Mouse (Mus musculus) thymus, postnatal 10 days (tissue): ENCODE measurements around the gene Gria1.

Experiments
- DNase-seq, 2 experiments: peaks; one replicate each; pipeline ENCODE4 v3.0.0; 2021; ENCODE audit warnings: low spot score in 2 of 2

Gria1 gene

DNA sequence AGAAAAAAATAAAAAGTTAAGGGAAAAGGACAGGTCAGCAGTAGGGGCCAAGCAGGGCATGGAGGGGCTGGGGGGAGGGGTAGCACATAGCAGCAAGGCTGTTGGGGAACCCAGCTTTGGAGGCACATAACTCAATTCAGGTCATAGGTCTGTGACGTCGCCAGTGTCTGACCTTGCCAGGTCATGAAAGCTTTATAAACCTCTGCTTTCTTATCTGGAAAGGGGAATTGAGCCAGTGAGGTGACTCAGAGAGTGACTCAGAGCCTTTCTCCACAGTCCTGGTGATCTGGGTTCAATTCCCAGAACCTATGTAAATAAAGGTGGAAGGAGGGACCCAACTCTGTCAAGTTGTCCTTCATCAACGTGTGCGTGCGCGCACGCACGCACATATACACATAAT, 286.2 kb downstream of the Gria1 start:
- DNase-seq: no peak

DNA sequence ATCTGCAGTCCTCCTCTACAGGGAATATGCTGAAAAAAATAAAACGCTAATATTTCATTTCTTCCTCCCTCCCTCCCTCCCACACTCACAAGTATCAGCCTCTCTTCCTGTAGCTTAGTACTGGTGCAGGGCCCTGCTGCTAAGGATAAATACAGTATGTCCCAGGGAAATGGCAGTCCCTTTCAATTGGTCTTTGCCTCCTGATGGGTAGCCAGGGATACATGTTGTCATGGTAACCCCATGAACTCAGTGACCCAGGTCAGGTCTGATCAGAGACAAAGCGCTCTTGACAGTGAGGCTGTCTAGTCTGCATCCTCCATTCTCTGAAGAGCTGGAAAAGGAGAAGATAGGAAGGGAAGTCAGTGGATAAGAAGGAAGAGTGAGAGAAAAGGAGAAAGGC, 287.1 kb downstream of the Gria1 start:
- no peak for DNase-seq

DNA sequence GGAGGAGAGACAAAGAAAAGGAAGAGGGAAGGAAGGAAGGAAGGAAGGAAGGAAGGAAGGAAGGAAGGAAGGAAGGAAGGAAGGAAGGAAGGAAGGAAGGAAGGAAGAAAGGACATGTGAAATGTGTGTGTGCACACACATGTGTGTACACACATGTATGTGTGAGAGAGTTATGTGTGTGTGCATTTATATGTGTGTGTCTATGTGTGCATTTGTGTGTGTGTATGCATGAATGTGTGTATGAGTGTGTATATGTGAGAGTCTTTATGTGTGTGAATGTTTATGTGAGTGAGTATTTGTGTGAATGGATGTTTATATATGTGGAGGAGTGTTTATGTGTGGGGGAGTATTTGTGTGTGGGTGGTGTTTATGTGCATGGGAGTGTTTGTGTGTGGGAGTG, 287.5 kb downstream of the Gria1 start:
- DNase-seq: no peak

DNA sequence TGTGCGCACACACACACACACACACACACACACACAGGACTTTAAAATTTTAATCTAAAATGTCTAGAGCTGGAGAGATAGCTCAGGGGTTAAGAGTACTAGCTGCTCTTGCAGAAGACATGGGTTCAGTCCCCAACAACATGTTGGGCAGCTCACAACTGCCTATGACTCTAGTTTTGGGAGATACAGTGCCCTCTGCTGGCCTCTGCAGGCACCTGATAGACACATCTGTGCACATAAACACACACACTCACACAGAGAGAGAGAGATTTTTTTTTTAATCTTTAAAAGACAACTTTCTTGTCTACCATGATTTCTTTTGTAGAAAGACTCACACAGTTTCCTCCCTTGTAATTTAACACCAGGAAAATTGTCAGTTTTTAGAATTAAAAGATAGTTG, 292.4 kb downstream of the Gria1 start:
- DNase-seq: no peak

DNA sequence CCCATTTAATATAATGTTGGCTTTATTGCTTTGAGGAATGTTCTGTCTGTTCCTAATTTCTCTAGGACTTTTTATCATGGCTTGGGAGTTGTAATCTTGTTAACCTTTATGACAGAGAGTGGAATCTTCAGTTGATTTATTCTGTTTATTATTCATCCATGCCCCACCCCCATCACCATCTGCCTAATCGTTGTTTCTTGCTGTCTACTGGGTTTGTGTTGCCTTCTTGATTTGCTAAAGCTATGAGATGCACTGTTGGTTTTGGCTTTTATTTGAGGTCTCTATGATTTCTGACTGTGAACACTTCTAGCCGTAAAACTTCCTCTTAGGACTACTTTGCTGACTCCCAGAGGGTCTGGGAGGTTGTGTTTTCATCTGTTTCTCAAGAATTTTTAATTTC, 294.9 kb downstream of the Gria1 start:
- DNase-seq: no peak

DNA sequence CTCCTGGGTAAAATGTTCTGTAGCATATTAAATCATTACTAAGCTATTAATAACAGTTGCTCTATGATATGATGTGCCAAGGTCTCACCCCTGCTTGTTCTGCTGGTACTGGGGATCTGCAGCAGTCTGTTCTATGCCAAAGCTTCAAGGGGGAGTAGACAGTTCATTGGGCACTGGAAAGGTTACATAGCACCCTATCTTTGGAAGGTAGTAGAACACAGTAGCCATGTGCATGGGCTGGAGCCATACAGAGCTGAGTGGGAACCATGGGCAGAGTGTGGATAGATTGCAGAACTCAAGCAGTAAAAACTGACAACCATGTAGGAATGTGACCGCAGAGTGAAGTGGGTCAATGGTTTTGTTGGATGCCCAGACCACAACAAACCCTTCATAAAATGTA, 295.7 kb downstream of the Gria1 start:
- DNase-seq: no peak

DNA sequence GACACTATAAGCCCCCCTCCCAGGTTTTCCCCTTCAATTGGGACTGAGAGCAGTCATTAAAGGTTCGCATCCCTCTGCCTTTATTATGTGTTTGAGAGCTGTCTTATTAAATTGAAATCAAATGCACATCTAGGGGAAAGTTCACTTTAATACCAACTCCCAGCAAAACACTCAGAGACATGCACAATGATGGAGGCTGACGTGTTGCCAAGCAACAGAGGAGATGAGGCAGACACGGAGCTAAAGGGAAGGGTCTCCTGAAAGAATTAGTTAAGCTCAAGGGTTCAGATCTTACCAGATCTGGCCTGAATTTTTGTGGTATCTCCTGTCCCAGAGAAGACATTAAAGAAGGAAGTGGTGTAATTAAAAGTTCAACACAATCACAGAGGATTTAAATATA, 305.9 kb downstream of the Gria1 start:
- no peak for DNase-seq

DNA sequence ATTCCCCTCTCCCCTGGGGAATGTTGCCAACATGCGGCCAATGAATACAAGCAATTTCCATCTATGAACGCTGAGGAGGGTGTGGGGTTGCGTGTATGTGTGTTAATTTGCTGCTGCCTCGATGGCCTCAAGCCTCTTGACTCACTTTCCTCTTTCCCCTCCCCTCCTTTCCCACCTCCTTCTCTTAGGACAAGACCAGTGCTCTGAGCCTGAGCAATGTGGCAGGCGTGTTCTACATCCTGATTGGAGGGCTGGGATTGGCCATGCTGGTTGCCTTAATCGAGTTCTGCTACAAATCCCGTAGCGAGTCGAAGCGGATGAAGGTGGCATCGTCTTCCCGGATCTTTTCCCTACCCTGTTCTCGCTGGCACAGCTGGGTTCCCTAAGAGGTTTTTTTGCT, 306.3 kb downstream of the Gria1 start:
- DNase-seq: no peak

DNA sequence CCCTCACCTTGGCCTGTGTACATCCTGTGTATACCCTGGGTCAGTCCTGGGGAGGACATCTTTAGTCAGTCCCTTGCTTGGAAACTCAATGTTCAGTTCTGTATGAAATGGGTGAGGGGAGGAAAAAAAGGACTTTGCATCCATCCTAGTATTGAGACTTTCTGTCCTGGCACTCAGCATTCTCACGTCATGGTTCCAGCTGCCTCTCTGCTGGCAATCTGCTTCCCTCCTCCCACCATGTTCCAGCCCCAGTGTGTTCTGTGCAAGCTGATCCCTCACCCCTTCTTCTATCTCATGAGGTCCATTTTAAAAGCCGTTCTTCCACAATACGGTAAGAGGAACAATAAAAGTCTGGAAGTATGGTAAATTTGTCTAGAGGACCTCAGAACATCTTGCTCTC, 308.2 kb downstream of the Gria1 start:
- DNase-seq: no peak

DNA sequence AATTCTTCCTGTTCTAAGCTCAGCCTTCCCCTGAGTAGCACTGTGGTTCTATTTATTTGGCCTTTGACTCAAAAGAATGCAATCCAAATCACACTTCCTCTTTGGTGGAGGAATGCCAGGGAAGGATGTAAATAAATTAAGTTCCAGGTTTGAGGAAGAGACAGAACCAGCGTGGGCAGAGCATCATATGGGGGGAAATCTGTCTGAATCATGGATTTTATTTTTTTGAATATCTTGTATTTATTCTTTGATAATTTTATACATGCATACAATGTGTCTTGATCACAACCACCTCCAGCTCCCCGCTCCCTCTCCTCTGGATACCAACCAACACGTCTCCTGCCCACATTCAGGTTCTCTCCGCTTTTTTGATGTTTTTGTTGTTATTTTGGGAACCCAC, 312.9 kb downstream of the Gria1 start:
- no peak for DNase-seq
